Mouse (Mus musculus) ES-Bruce4 (cell line): ENCODE measurements around the gene Rab11fip3.

Experiments
- CTCF ChIP-seq: IDR thresholded peaks from one replicate; pipeline ENCODE4 v1.8.1; 2011; ENCODE audit warnings: low read depth, low read length
- POLR2A ChIP-seq: IDR thresholded peaks from one replicate; pipeline ENCODE4 v1.8.1; 2011; ENCODE audit warnings: low read length; ENCODE audit not compliant: insufficient read depth

DNA sequence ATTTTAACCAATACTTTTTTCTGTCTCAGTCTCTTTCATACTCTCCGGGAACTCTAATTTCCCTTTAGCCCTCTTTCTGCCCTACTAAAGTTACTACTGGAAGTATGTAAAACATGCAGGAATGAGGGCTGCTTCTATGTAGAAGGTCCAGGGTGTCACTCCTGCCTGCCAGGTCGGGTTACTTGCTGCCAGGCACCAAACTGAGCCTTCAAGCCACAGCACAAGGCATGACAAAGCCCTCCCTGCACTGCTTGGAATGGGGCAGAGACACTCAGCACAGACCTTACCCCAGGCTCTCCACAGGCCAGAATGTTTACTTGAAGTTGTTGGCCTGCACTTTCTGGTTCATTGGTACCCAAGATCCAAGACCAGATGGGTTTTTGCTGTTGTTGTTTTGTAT, 30.8 kb upstream of the Rab11fip3 start:
- TF ChIP-seq CTCF, result no peak
- TF ChIP-seq POLR2A, result no peak
